Mouse (Mus musculus) v-Abl transformed pro-B cells (cell line): Measurements from ENCODE around the gene Gm7030.
"Not testable (repeated sequence)": the region's sequence is repeated elsewhere in the genome, so short reads cannot be mapped to it uniquely, and the experiment has no call there.

Experiments used
- in situ Hi-C, 2 experiments: fragments of 400-800 bp; cut with MboI; formaldehyde crosslinking; loops; one replicate each; pipeline ENCODE4 v1.15.1; 2025; ENCODE audit not compliant: unreplicated experiment in 2 of 2

Gm7030 gene

DNA sequence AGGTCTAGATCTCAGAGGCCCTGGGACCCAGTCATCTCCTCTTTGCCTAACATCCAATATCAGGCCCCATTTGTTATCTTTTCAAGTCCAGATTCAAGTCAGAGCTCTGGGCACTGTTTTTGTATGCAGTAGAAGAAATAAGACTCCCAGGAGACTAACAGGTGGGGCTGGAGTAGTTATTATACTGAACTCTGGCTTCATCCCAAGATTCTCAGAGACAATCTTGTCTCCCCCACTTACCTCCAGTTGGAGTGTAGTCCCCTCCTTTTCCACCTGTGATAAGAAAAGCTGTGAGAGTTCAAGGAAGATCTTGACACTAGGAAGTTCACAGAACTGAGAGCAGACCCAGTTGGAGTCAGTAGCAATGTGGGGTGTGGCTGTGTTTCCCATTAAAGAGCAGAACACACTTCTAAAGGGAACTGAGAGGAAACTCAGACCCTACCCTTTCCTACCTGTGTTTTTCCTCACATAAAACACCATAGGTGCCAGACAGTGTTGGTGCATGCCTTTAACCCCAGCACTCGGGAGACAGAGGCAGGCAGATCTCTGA is 7.1 kb upstream of the Gm7030 start:
- in situ Hi-C loops: loop anchor here (10.0 kb wide), 1 partner anchor 92 kb away; the partner anchor contains the start of genes Gm6034 (in 2 of the 2) and H2-T22 (in 2 of the 2)

DNA sequence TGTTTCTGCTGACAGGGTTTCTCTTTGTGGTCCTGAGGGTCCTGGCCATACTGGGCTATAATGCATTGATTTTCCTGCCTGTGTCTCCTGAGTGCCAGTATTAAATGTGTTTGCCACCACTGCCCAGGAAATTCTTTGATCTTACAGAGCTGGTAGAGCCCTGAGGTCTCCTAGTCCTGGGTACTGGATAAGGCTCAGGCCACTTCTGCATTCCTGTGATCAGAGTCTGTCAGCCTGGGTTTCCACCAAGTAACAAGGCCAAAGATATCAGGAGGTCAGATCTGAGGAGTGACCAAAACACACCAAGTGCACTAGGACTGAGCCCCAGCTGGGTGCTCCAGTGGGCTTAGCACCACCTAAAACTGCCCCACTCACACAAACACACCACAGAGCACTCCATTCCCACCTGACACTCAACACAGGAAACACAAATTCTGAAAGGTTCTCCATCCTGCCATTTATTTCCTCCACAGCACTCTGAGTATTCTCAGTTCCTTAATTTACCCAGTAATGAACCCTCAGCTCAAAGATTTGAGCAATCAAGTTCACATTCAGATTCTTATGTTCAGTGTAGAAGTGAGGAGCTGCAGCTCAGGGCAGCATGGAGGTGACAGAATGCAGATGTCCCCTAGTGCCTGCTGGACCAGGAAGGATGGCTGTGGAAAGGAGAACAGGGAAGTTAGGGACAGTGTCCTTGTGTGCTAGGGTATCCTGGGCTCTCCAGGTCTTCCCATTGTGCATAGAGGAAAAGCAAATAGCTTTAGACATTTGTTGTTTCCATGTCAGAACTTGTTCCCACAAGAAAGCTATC is 6.4 kb upstream of the Gm7030 start:
- in situ Hi-C loops: loop anchor here (10.0 kb wide), 1 partner anchor 91 kb away; the partner anchor contains the start of genes Gm6034 (in 2 of the 2) and H2-T22 (in 2 of the 2)

DNA sequence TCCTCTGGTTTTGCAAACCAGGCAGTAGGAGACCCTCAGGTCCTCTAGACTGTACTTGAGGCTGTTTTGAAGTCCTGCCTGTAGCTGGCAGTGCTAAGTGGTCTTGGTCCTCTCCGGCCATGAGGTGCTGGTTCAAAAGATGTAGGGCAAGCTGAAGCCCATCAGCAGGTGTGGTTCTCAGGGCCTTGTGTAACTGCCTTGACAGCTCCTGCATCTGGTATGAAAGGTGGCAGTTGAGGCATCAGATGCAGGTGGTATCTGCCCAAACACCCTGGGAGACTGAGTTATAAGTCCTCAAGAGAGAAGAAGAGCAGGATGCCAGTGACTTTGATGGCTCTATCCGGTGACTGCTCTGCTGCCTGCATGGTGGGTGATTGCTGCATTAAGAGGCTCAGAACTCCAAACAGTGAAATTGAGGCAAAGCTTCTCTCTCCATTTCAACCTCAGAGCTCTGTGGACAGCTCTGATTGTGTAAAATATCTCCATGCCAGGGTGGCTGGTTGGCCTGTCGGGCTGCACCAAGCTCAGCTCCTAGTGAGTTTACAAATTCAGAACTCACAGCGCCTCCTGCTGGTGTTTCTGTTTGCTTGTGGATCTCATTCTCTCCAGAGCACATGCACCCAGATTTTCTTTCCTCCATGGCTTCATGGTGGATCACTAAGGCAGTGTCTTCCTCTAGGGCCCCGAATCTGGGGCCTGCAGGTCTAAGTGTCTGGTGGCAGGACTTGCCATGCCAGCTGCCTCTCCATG is 2.5 kb upstream of the Gm7030 start:
- in situ Hi-C loops: loop anchor here (10.0 kb wide), 1 partner anchor 87 kb away; the partner anchor contains the start of genes Gm6034 (in 2 of the 2) and H2-T22 (in 2 of the 2)

DNA sequence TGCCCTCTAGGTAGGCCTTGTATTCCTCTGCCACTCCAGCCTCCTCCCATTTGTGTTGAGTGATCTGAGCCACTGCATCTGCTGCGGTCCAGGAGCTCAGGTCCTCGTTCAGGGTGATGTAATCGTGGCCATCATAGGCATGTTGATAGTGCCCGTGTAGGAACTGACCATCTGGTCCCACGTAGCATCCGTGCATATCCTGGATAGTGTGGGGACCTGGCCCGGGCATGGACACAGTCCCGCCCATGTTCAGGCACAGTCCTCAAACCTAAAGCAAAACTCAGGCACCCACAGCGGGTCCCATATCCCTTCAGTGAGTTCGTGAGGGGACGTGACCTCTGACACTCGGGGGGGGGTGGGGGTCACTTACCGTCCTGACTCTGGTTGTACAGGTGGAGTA is 700 bp downstream of the Gm7030 start:
- in situ Hi-C loops: not testable (repeated sequence)

DNA sequence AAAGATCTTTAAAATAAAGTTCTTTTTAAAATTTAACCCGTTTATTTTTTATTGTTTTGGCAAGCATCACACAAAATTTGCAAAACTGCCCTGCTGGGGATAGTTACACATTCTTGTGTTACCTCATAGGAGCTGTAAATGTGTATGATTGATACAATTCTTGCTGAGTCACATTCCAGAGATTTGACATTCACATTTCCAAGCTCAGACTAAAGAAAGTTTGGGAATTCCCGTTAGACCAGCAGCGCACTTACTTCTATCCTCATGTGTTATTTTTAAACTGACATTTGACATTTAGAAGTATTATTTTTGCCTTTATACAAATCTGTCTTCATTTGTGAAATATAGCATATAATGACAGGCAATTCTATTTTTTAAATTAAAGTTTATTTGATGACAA is 5.1 kb downstream of the Gm7030 start:
- in situ Hi-C loops: not testable (repeated sequence)

DNA sequence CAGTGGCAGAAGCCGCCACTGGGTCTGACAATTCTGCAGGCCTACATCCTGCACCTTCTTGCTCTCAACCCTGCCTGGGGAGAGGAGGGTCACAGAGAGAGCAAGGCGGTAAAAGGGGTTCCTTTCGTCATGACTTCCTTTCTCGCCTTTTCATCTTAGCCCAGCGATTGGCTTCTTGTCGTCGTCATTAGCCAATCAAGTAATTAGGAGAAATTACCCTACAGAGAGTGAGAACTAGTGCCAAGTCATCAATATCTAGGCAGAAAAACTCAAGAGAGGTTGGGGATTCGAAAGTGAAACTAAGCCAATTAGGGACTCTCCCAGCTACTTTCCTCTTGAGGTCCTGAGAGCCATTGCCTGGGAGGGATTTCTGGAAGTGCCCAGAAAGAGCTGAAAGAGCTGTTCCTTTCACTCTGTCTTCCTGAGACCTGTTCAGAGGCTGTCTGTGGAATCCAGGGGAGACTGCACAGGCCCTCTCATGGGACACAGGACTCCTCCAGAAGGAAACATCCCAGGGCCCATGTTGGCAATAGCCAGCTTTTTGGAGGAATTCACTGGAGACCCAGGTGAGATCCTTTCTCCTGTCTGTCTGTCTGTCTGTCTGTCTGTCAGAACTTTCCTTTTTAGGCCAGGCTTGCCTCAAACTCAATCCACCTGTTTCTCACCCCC is 7.7 kb downstream of the Gm7030 start, which contains the start of gene Gm19684:
TSS of gene Gm19684 (plus strand) at position 327 of the 669 bp plus-strand sequence.
- in situ Hi-C loops: not testable (repeated sequence)

DNA sequence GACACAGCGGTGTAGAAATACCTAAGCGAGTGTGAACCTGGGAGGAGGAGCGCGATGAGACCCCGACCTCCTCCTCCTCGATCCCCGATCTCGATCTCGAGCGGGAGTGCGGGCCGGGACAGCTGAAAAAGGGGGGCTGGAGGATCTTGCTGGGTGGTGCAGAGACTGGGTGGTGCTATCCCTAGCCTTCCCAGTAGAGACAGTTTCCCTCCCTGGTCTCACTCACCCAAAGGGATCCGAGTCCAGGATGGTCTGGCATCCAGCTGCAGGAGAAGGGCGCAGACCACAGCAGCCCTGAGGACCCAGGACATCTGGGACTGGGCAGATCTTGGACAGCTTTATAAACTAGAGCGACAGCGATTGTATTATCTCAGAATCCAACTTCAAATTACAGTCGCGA is 8.4 kb downstream of the Gm7030 start:
- in situ Hi-C loops: not testable (repeated sequence)

DNA sequence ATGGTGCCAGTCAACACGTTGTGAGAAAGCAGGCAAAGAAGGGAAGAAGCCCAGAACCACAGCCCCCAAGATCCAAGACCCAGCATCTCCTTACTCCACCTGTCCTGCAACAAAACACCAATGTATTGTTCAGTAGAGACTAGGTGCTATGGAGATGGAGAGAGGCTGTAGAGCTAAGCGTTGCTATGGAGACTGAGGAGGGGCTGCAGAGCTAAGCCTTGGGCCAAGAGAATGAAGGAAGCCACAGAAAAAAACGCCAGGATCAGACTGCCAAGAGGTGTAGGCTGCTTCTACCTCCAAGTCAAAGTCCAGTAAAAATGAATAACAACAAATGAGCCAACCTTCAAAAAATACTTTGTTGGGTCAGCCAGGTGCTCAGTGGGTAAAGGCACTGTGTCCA is 12.7 kb downstream of the Gm7030 start:
- in situ Hi-C loops: loop anchor here in 1 of 2 experiments (10.0 kb wide), 1 partner anchor 58 kb away; no protein-coding TSS in a partner anchor

DNA sequence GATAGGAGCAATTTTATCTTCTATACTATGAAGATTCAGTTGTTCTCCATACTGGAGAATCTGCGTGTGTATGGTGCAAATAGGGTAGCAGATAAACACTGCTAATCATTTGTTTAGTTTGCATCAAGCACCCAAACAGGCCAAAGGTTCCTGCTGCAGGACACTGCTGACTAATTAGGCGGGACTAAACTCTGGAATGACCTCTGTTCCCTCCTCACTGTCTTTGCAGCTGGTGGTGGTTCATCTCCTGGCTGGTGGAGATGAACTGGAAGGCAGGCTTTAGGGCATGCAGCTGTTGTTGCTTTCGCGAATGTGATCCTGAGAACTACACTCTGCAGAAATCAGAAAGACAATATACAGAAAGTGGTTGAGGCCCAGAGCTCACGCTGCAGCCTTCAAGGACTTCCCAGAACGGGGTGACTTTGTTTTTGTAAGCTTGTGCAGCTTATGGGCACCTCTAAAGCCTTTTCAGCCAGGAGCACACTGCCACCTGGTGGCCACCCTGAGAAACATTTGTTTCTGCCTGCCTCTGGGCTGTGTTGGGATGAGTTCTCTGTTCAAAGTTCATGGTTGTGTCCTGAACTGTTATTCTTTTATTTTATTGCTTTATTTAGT is 15.1 kb downstream of the Gm7030 start:
- in situ Hi-C loops: loop anchor here in 1 of 2 experiments (10.0 kb wide), 1 partner anchor 61 kb away; no protein-coding TSS in a partner anchor

DNA sequence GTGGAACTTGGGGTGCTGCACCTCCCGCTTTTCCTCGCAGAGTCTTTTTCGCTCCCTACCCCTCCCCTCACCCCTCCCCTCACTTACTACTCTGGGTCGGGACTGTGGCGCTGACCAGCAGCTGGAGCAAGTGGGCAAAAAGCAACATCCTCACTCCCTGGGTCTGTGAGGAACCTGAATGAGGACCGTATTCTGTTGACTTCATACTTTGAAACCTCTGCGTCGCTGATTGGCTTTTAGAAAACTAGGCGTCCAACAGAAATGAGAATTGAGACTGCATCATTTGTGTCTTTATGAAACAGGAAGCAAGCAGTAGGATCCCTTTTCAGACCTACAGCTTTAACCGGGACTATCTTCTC is 17.7 kb downstream of the Gm7030 start:
- in situ Hi-C loops: loop anchor here in 1 of 2 experiments (10.0 kb wide), 1 partner anchor 63 kb away; no protein-coding TSS in a partner anchor

DNA sequence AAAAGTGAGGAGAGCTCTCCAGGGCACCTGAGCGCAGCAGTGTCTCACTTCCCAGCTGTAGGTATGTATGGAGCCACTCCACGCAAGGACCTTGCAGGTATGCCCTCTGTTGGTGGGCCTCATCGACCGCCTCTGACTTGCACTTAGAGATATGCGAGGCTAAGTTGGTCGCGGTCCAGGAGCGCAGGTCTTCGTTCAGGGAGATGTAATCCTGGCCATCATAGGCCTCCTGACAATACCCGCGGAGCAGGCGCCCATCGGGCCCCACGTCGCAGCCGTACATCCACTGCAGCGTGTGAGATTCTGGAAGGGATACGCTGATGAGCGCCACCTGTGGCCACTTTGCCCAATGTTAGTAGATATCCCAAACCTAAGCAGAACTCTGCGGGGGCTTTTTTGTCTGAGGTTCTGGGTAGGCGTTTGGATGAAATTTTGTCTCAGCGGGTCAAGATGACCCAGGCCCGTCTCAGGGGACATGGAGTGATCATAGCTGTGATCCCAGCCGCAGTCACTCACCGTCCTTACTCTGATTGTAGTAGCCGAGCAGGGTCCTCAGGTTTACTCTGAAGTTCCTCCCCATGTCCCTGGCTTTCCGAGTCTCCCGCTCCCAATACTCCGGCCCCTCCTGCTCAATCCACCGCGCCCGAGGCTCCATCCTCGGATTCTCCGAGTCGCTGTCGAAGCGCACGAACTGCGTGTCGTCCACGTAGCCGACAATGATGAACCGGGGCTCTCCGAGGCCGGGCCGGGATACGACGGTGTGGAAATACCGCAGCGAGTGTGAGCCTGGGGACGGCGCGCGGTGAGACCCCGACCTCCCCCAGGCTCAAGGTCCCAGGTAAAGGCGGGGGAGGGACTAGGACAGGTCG is 18.4 kb downstream of the Gm7030 start:
- in situ Hi-C loops: loop anchor here in 1 of 2 experiments (10.0 kb wide), 1 partner anchor 64 kb away; no protein-coding TSS in a partner anchor

DNA sequence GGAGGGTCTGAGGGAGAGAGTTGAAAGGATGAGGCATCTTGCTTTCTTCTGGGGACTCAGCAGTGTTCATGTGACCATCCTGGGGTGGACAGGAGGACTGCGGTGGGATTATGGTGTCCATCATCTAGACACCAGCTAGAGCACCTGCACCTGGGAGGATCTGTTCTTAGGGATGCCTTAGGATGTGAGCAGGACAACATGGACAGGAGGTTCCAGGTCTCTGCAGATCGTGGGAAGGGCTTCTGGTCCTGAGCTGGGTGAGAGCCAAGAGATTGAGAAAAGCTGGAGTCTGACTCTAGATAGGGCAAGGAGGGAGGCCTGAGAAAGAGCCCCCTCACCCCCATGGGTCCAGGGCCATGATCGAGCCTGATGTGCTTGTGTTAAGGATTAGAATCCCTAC is 19.1 kb downstream of the Gm7030 start:
- in situ Hi-C loops: loop anchor here in 1 of 2 experiments (10.0 kb wide), 1 partner anchor 65 kb away; no protein-coding TSS in a partner anchor

DNA sequence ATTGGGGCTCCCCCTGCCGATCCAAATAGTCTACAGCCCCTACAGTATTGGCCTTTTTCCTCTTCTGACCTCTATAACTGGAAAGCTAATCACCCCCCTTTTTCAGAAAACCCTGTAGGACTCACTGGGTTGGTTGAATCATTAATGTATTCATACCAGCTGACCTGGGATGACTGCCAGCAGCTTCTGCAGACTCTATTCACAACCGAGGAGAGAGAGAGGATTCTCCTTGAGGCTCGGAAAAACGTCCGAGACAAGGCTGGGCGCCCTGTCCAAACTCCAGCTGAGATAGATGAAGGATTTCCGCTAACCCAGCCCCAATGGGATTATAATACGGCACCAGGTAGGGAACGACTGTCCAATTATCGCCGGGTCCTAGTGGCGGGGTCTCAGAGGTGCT is 27.1 kb downstream of the Gm7030 start:
- in situ Hi-C loops: not testable (repeated sequence)

DNA sequence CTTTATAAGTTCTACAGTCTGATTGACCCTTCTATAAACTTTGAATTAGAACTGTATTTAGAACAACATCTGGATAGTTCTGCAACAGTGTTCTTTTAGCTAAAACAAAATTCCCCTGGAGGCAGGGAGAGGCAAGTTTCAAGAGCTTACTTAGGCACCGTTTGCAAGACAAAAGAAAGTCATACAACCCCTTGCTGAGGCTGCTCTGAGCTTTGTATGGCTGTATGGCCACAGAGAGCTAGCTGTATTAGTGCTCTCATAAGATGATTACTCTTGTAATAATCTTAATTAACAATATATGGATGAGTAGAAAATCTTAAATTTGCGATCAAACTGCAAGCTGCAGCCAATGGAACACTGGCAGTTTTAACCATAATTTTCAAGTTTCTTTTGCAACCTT is 29.6 kb downstream of the Gm7030 start:
- in situ Hi-C loops: loop anchor here in 1 of 2 experiments (25.0 kb wide), 2 partner anchors 313 to 713 kb away; partner anchors contain the start of gene H2-M10.6

DNA sequence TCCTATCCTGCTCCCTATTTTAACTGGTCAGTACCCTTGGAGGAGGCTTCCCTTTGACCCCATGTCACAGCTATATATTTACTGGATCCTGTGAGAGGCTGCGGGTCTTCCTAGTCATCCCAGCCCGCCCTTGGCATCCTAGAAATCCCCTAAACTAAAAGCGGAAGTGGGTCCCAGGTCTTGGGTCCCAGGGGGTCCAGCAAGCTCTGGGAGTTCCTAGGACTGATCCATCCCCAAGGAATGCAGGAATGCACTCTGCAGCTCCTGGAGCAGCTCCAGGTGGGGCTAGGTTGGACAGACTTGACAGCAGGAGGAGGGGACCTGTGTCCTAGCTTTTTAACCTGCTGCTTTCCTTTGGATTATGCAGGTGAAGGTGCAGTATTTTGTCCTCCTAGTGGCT is 35.3 kb downstream of the Gm7030 start:
- in situ Hi-C loops: loop anchor here in 1 of 2 experiments (25.0 kb wide), 2 partner anchors 318 to 718 kb away; partner anchors contain the start of gene H2-M10.6

DNA sequence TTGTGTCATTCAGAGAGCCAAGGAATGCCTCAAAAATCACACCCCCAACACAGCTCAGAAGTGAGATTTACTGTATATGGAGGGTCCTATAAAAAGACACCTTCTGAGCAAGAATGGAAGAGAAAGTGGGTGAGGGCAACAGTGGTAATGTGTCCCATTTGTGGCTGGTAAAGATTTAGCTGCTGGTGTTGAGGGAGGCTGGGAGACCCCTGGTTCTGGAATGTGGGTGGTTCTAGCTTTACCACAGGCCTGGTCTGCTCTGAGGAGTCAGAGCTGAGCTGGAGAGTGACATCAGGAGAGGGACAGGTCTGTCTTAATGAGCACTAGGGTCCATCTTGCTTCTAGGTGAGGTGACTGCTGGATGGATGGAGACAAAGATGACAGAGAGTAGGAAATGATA is 36.7 kb downstream of the Gm7030 start:
- in situ Hi-C loops: loop anchor here in 1 of 2 experiments (25.0 kb wide), 2 partner anchors 320 to 720 kb away; partner anchors contain the start of gene H2-M10.6

DNA sequence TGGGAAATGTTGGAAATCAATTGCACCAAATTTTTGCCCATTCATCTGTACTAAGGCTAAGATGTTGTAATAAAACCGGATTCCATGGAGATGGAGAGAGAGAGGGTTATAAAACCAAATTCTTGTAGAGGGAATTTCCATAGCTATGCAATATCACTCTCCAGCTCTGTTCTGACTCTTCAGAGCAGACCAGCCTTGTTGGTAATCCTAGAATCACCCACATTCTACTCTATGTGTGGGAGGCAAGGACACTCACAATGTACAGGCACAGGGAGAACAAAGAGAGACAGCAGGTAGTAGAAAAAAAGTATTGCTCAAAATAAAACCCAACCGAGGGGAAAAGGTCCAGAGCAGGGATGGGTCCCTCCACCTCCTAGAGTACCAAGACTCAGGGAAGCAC is 37.3 kb downstream of the Gm7030 start:
- in situ Hi-C loops: loop anchor here in 1 of 2 experiments (25.0 kb wide), 2 partner anchors 320 to 720 kb away; partner anchors contain the start of gene H2-M10.6

DNA sequence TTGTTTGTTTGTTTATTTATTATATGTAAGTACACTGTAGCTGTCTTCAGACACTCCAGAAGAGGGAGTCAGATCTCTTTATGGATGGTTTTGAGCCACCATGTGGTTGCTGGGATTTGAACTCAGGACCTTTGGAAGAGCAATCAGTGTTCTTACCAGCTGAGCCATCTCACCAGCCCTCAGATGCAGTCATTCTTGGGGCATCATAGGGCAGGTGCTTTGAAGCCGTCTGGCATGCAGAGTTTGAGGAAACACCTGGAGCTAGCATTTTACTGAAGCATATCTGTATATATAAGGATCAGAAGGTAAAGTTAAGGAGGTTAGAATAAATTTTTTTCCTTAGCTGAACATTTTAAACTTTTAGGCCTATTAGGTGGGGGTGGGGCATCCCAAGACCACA is 43.2 kb downstream of the Gm7030 start:
- in situ Hi-C loops: loop anchor here (5.0 to 25.0 kb wide), 4 partner anchors 111 to 751 kb away; partner anchors contain the start of gene H2-M10.6 (in 1 of the 2)
